Mouse (Mus musculus): ENCODE results near the gene Cdk14.

GRCm38 (mm10) chr5:5300290-5300689, 119.8 kb downstream of the Cdk14 start:
- TF ChIP-seq CTCF (IDR thresholded peaks at IDR 0.05) (no peak), EP300 (IDR thresholded peaks at IDR 0.05) (no peak)
